Mouse (Mus musculus): ENCODE measurements around the gene Dok5. TPM values are rescaled to one million over a fixed set of nuclear protein-coding genes. Genes with fewer than 3 reads are reported as not detected.

Gene Dok5
- polyA plus RNA-seq, 1 experiment: 0.04 TPM

- H3K4me3 ChIP-seq (ENCODE audit: extremely low read depth, insufficient read depth, insufficient read length): no peak overlapping the region
- H3K27me3 ChIP-seq (ENCODE audit: control insufficient read depth, insufficient read depth, low read length): no peaks in the 10 kb centered on the region
- no peak for TF ChIP-seq CTCF (IDR thresholded peaks at IDR 0.05; ENCODE audit: extremely low read depth, insufficient read depth, insufficient read length, insufficient replicate concordance)
- no peak for TF ChIP-seq POLR2A (IDR thresholded peaks at IDR 0.05; ENCODE audit: low read depth, low read length)
- no peaks in the 10 kb centered on the region for H3K36me3 ChIP-seq (ENCODE audit: control insufficient read depth, insufficient read depth, low read length)
- H3K27ac ChIP-seq (ENCODE audit: insufficient read depth, low read length): no peak overlapping the region
- H3K4me1 ChIP-seq (ENCODE audit: control insufficient read depth, insufficient read depth, insufficient read length): no peaks in the 10 kb centered on the region
- 82% methylated on average over 3 of the region's 3 CpGs for WGBS
- DNase-seq (ENCODE audit: low read depth in 1 of 2, low spot score in 2 of 2): no peak
Measured at GRCm38 (mm10) chr2:170707672-170708071, 23.9 kb upstream of the Dok5 start.

- WGBS: 67% methylated on average over 9 of the region's 9 CpGs
- DNase-seq (ENCODE audit: low read depth in 1 of 2, low spot score in 2 of 2): no peak
- no peaks in the 10 kb centered on the region for H3K36me3 ChIP-seq (ENCODE audit: control insufficient read depth, insufficient read depth, low read length)
- H3K4me3 ChIP-seq (ENCODE audit: extremely low read depth, insufficient read depth, insufficient read length): no peak overlapping the region
- H3K27ac ChIP-seq (ENCODE audit: insufficient read depth, low read length): no peak overlapping the region
- TF ChIP-seq POLR2A (IDR thresholded peaks at IDR 0.05; ENCODE audit: low read depth, low read length) (no peak), CTCF (IDR thresholded peaks at IDR 0.05; ENCODE audit: extremely low read depth, insufficient read depth, insufficient read length, insufficient replicate concordance) (no peak)
- no peaks in the 10 kb centered on the region for H3K27me3 ChIP-seq (ENCODE audit: control insufficient read depth, insufficient read depth, low read length)
- H3K4me1 ChIP-seq (ENCODE audit: control insufficient read depth, insufficient read depth, insufficient read length): no peaks in the 10 kb centered on the region
Measured at GRCm38 (mm10) chr2:170708901-170709300, 22.7 kb upstream of the Dok5 start.

GRCm38 (mm10) chr2:170712658-170713285 is 18.8 kb upstream of the Dok5 start:
- no peaks in the 10 kb centered on the region for H3K27me3 ChIP-seq (ENCODE audit: control insufficient read depth, insufficient read depth, low read length)
- no peaks in the 10 kb centered on the region for H3K36me3 ChIP-seq (ENCODE audit: control insufficient read depth, insufficient read depth, low read length)
- TF ChIP-seq CTCF (IDR thresholded peaks at IDR 0.05; ENCODE audit: extremely low read depth, insufficient read depth, insufficient read length, insufficient replicate concordance): no peak
- no peak for TF ChIP-seq POLR2A (IDR thresholded peaks at IDR 0.05; ENCODE audit: low read depth, low read length)
- 81% methylated on average over 11 of the region's 11 CpGs for WGBS
- no peak overlapping the region for H3K27ac ChIP-seq (ENCODE audit: insufficient read depth, low read length)
- H3K4me3 ChIP-seq (ENCODE audit: extremely low read depth, insufficient read depth, insufficient read length): no peak overlapping the region
- H3K4me1 ChIP-seq (ENCODE audit: control insufficient read depth, insufficient read depth, insufficient read length): no peaks in the 10 kb centered on the region
- DNase-seq (ENCODE audit: low read depth in 1 of 2, low spot score in 2 of 2): no peak

- Histone ChIP-seq H3K36me3 (ENCODE audit: control insufficient read depth, insufficient read depth, low read length) (no peaks in the 10 kb centered on the region), H3K4me3 (ENCODE audit: extremely low read depth, insufficient read depth, insufficient read length) (no peak overlapping the region), H3K27me3 (ENCODE audit: control insufficient read depth, insufficient read depth, low read length) (no peaks in the 10 kb centered on the region), H3K4me1 (ENCODE audit: control insufficient read depth, insufficient read depth, insufficient read length) (no peaks in the 10 kb centered on the region), H3K27ac (ENCODE audit: insufficient read depth, low read length) (no peak overlapping the region)
- WGBS: 73% methylated on average over 4 of the region's 4 CpGs
- TF ChIP-seq CTCF (IDR thresholded peaks at IDR 0.05; ENCODE audit: extremely low read depth, insufficient read depth, insufficient read length, insufficient replicate concordance) (no peak), POLR2A (IDR thresholded peaks at IDR 0.05; ENCODE audit: low read depth, low read length) (no peak)
- DNase-seq (ENCODE audit: low read depth in 1 of 2, low spot score in 2 of 2): no peak
Measured at GRCm38 (mm10) chr2:170720386-170720785, 11.2 kb upstream of the Dok5 start.

GRCm38 (mm10) chr2:170724136-170724535 is 7.5 kb upstream of the Dok5 start:
- 84% methylated on average over 13 of the region's 13 CpGs for whole genome bisulfite sequencing
- Histone ChIP-seq H3K27ac (ENCODE audit: insufficient read depth, low read length) (no peak overlapping the region), H3K4me1 (ENCODE audit: control insufficient read depth, insufficient read depth, insufficient read length) (no peaks in the 10 kb centered on the region), H3K4me3 (ENCODE audit: extremely low read depth, insufficient read depth, insufficient read length) (no peak overlapping the region), H3K36me3 (ENCODE audit: control insufficient read depth, insufficient read depth, low read length) (no peaks in the 10 kb centered on the region), H3K27me3 (ENCODE audit: control insufficient read depth, insufficient read depth, low read length) (no peaks in the 10 kb centered on the region)
- TF ChIP-seq POLR2A (IDR thresholded peaks at IDR 0.05; ENCODE audit: low read depth, low read length) (no peak), CTCF (IDR thresholded peaks at IDR 0.05; ENCODE audit: extremely low read depth, insufficient read depth, insufficient read length, insufficient replicate concordance) (no peak)
- no peak for DNase-seq (ENCODE audit: low read depth in 1 of 2, low spot score in 2 of 2)

- WGBS: 89% methylated on average over 11 of the region's 11 CpGs
Measured at GRCm38 (mm10) chr2:170724716-170725115, 6.9 kb upstream of the Dok5 start.

GRCm38 (mm10) chr2:170725796-170726195 is 5.8 kb upstream of the Dok5 start:
- no peak overlapping the region for H3K27ac ChIP-seq (ENCODE audit: insufficient read depth, low read length)
- TF ChIP-seq POLR2A (IDR thresholded peaks at IDR 0.05; ENCODE audit: low read depth, low read length) (no peak), CTCF (IDR thresholded peaks at IDR 0.05; ENCODE audit: extremely low read depth, insufficient read depth, insufficient read length, insufficient replicate concordance) (no peak)
- no peak for DNase-seq (ENCODE audit: low read depth in 1 of 2, low spot score in 2 of 2)
- no peaks in the 10 kb centered on the region for H3K27me3 ChIP-seq (ENCODE audit: control insufficient read depth, insufficient read depth, low read length)
- no peak overlapping the region for H3K4me3 ChIP-seq (ENCODE audit: extremely low read depth, insufficient read depth, insufficient read length)
- H3K4me1 ChIP-seq (ENCODE audit: control insufficient read depth, insufficient read depth, insufficient read length): no peaks in the 10 kb centered on the region
- WGBS: 76% methylated on average over 5 of the region's 5 CpGs
- H3K36me3 ChIP-seq (ENCODE audit: control insufficient read depth, insufficient read depth, low read length): no peaks in the 10 kb centered on the region

More at GRCm38 (mm10) chr2:170724716-170725115, 6.9 kb upstream of the Dok5 start:
- H3K4me1 ChIP-seq (ENCODE audit: control insufficient read depth, insufficient read depth, insufficient read length): no peaks in the 10 kb centered on the region
- no peaks in the 10 kb centered on the region for H3K27me3 ChIP-seq (ENCODE audit: control insufficient read depth, insufficient read depth, low read length)
- H3K27ac ChIP-seq (ENCODE audit: insufficient read depth, low read length): no peak overlapping the region
- no peak for TF ChIP-seq CTCF (IDR thresholded peaks at IDR 0.05; ENCODE audit: extremely low read depth, insufficient read depth, insufficient read length, insufficient replicate concordance)
- TF ChIP-seq POLR2A (IDR thresholded peaks at IDR 0.05; ENCODE audit: low read depth, low read length): no peak
- H3K36me3 ChIP-seq (ENCODE audit: control insufficient read depth, insufficient read depth, low read length): no peaks in the 10 kb centered on the region
- no peak overlapping the region for H3K4me3 ChIP-seq (ENCODE audit: extremely low read depth, insufficient read depth, insufficient read length)
- DNase-seq (ENCODE audit: low read depth in 1 of 2, low spot score in 2 of 2): no peak
